Mouse (Mus musculus) hindbrain, embryonic 12.5 days (tissue): ENCODE measurements around the gene Ffar4. TPM values are rescaled to one million over a fixed set of nuclear protein-coding genes. Genes with fewer than 3 reads are reported as not detected.

ENCODE experiments used
- ATAC-seq: fragments of 200-750 bp; cut with Nextera tagmentation; 2 replicates; pipeline ENCODE4 v1.8.0; 2017; ENCODE audit warnings: moderate TSS enrichment; ENCODE audit not compliant: low FRiP score
- H3K27ac ChIP-seq: fragments of 300-500 bp; sonication (generic); 2 replicates; pipeline ENCODE4 v1.5.1; 2016; ENCODE audit warnings: mild to moderate bottlenecking
- H3K27me3 ChIP-seq: fragments of 300-500 bp; sonication (generic); 2 replicates; pipeline ENCODE4 v1.6.1; 2016; ENCODE audit warnings: mild to moderate bottlenecking
- H3K36me3 ChIP-seq: fragments of 300-500 bp; sonication (generic); 2 replicates; pipeline ENCODE4 v1.6.1; 2016; ENCODE audit warnings: mild to moderate bottlenecking
- H3K4me1 ChIP-seq: fragments of 300-500 bp; sonication (generic); 2 replicates; pipeline ENCODE4 v1.6.1; 2016
- H3K4me2 ChIP-seq: fragments of 300-500 bp; sonication (generic); replicated peaks from 2 replicates; pipeline ENCODE4 v1.6.1; 2016; ENCODE audit warnings: mild to moderate bottlenecking
- H3K4me3 ChIP-seq: fragments of 300-500 bp; sonication (generic); 2 replicates; pipeline ENCODE4 v1.5.1; 2016; ENCODE audit warnings: mild to moderate bottlenecking
- H3K9ac ChIP-seq: fragments of 300-500 bp; sonication (generic); 2 replicates; pipeline ENCODE4 v1.6.1; 2016; ENCODE audit warnings: mild to moderate bottlenecking, moderate library complexity
- H3K9me3 ChIP-seq: fragments of 300-500 bp; sonication (generic); replicated peaks from 2 replicates; pipeline ENCODE4 v1.6.1; 2016; ENCODE audit warnings: mild to moderate bottlenecking
- WGBS: fragments of 180-500 bp; shearing (Covaris S2); methylation state at CpG from one replicate; pipeline ENCODE4 v1.1.7; 2016; 5-methylcytosine and 5-hydroxymethylcytosine counted together
- polyA plus RNA-seq: library from polyadenylated mRNA; unstranded; fragments of >200 nt; fragmentation: Nextera tagmentation; extraction: Ambion mirVana; gene quantifications from 2 replicates; pipeline ENCODE4 v1.2.1, GENCODE M21; 2016

Ffar4 gene
- polyA plus RNA-seq, 1 experiment from 2014 or later, result not detected

GRCm38 (mm10) chr19:38156243-38156642 lies 59.4 kb downstream of the Ffar4 start:
- H3K27me3 ChIP-seq, result no peaks in the 10 kb centered on the region
- no peaks in the 10 kb centered on the region for H3K9me3 ChIP-seq
- H3K27ac ChIP-seq, result no peak overlapping the region
- 100% methylated on average over 1 of the region's 1 CpGs for WGBS
- no peak overlapping the region for H3K4me2 ChIP-seq
- H3K9ac ChIP-seq, result no peak overlapping the region
- no peaks in the 10 kb centered on the region for H3K4me1 ChIP-seq
- H3K36me3 ChIP-seq, result no peaks in the 10 kb centered on the region
- H3K4me3 ChIP-seq, result no peak overlapping the region
- no peak for ATAC-seq

- H3K27ac ChIP-seq, result no peak overlapping the region
- ATAC-seq, result no peak
- H3K9ac ChIP-seq, result no peak overlapping the region
- H3K9me3 ChIP-seq, result no peaks in the 10 kb centered on the region
- H3K4me2 ChIP-seq, result no peak overlapping the region
- H3K36me3 ChIP-seq, result no peaks in the 10 kb centered on the region
- no peaks in the 10 kb centered on the region for H3K27me3 ChIP-seq
- no peak overlapping the region for H3K4me3 ChIP-seq
- H3K4me1 ChIP-seq, result no peaks in the 10 kb centered on the region
- 94% methylated on average over 21 of the region's 21 CpGs for WGBS
Observed at GRCm38 (mm10) chr19:38161648-38162354, 64.9 kb downstream of the Ffar4 start.

Other genes starting within 250 kb of the Ffar4 start
- gene Myof, start 53.5 kb upstream of the Ffar4 start, polyA plus RNA-seq, result 6.9 and 9.5 TPM in 2 replicates
- gene Cep55, start 42.1 kb upstream of the Ffar4 start, polyA plus RNA-seq, result 26.8 TPM in 2 replicates
- 1.4 and 1.9 TPM in 2 replicates for gene Rbp4, start 28.2 kb downstream of the Ffar4 start, polyA plus RNA-seq
- 0.14 and 0.33 TPM in 2 replicates for gene Pde6c, start 35.7 kb downstream of the Ffar4 start, polyA plus RNA-seq
- 52.7 and 55.2 TPM in 2 replicates for gene Fra10ac1, start 127.1 kb downstream of the Ffar4 start, polyA plus RNA-seq
- 5.2 and 5.5 TPM in 2 replicates for gene Lgi1, start 167.5 kb downstream of the Ffar4 start, polyA plus RNA-seq